Mouse (Mus musculus): ENCODE results near the gene Larp1.
"Not testable (repeated sequence)": the region's sequence is repeated elsewhere in the genome, so short reads cannot be mapped to it uniquely, and the experiment has no call there.

The Larp1 gene

DNA sequence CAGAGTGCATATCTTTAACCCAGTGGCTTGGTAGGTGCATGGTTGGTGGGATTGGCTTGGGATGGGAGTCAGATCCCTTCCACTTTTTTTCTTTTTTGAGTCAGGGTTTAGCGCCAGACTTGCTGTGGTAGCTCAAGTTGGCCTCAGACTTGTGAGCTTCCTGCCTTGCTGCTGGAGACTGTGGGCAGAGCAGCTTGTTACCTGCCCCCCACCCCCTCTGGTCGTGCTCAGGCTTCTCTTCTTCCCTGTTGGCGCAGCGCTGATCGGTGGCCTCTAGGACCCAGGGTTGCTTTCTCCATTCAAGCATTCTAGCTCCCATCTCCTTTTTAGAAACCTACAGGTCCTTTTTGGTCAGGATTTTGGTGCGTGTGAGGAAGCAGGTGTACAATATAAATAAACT, 22.3 kb downstream of the Larp1 start:
- DNase-seq = peak; percentile 56

DNA sequence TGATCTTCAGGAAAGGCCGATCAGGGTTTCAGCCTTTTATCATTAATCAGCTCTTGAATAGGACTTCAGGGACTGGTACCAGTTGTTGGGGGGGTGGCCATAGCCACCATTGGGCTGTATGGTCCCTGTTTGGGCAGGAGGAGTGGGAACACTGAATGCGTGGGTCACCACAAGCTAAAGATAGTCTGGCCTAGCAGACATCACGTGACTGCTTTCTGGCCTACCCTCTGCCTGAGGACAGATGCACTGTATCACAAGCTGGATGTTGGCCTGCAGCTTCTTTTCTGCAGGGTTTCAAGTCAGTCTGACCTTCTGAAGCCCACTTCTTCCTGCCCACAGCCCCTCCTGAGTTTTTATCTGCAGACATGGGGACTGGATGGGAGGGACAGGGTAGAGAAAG, 24.8 kb downstream of the Larp1 start:
- DNase-seq = no peak

DNA sequence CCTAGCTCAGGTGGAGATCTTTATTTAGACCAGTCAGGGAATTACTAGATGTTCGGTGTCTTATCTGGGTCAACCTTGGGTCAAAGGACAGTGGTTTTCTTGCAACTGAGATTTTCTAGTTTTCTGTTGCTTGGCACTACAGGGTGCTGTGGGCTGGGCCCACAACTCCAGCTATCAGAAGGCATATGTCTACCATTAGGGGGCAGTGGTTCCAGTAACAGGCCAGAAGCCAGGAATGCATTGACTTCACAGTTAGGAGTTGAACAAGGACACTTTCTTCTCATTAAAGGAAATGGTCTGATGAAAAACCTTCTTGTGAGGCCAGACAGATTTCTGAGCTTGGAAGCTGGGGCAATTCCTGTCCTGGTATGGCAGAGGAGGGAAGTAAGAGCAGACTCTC, 30.2 kb downstream of the Larp1 start:
- no peak for DNase-seq

DNA sequence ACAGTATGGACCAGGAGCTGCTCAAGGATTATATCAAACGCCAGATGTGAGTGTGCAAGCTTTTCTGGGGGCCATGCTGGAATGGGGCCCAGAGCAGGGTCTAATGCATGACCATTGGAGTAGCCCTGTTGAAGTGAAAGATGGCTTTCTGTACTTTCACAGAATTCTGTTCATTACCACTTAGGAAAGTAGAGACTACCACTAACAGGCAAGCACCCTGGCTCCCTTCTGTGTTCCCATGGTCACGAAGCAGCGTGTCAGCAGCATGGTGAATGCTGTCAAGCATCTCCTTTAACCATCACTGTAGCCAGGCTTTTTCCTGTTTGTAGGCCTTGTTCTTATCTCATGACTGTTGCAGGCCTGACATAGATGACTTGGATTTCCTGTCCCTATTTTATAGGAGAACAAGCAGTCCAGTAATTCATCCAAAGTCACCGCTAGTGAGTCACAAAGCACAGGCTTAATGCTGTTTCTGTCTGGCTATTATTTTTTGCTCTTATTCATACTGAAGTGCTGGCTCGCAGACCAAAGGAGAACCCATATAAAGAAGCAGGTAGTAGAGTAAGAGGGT, 34.1 kb downstream of the Larp1 start:
- no peak for DNase-seq

DNA sequence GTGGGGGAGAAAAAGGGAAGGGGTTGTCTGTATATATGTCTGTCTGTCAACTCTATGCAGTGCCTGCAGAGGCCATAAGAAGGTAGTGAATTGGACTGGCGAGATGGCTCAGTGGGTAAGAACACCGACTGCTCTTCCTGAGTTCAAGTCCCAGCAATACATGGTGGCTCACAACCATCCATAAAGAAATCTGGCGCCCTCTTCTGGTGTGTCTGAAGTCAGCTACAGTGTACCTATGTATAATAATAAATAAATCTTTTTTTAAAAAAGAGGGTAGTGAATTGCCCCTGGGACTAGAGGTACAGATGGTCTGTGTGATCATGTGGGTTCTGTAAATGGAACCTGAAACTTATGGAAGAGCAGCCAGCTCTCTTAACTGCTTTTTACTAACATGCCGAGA, 37.6 kb downstream of the Larp1 start:
- DNase-seq = peak; percentile 51

DNA sequence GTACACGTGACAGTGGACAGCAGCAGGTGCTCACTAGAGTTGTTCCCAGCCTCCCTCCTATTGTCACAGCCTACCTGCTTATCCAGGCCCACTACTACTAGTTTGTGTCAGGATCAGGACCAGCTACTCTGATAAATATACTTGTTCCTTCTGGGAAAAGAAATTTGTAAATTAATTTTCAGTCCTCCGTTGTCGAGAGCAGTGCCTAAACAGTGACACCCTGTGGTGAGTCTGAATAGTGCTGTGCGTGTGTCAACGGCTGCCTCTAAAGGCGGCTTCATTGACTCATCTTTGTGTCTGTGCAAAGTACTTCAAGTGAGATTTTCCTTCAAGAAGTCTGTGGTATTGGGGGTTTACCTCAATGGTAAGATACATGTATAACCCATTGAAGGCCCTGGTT, 48.6 kb downstream of the Larp1 start:
- DNase-seq = peak; percentile 71

DNA sequence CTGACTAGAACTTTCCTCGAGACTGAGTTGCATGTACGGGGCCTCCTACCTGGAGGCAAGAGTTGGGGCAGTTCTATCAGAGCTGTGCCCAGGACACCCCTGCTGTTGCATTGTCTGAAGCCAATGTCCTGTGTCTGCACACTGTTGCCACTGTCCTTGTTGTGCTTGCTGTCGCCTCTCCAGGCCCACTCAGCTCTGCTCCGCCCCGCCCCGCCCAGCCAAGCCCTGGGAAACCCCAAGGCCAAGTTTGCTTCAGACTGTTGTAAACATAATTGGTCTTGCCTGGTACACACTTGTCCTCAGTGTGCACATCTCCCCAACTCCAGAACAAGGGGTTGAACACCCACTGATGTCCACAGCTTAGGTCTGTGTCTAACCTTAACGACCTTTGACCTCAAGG, 50.9 kb downstream of the Larp1 start:
- not testable (repeated sequence) for DNase-seq

DNA sequence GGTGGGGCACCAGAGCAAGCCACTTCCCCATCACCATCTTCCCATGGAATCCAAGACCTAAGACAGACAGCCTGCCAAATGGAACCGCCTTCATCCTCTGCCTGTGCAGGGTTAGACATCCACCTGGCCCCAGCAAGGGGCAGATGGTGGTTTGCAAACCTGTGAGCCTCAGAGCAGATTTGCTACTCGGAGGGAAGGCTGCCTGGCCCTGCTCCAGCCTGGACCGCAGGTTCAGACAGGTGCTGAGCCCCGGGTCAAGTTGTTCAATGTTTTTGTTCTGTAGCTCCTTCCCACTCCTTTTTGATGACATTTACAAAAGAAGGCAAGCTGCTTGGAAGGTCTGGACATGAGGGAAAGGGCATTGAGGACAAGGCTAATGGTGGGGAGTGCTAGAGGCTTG, 52.4 kb downstream of the Larp1 start:
- DNase-seq = not testable (repeated sequence)

DNA sequence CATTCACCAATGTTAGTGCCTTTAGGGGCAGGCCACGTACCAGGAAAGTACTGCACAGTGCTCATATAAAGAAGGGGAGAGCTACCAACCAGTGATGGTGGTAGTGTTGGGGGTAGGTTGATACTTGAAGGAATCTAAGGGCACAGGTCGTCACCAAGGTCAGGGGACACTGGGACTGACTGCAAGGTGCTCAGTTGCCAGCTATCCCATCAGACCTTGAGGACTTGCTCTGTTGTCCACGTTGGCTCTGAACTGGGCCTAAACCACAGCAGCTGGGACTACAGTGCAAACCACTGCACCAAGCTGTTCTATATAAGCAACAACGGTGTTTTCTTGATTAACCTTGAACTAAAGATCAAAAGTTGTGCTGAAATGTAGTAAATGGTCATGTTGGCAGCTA, 53.7 kb downstream of the Larp1 start:
- no peak for DNase-seq

DNA sequence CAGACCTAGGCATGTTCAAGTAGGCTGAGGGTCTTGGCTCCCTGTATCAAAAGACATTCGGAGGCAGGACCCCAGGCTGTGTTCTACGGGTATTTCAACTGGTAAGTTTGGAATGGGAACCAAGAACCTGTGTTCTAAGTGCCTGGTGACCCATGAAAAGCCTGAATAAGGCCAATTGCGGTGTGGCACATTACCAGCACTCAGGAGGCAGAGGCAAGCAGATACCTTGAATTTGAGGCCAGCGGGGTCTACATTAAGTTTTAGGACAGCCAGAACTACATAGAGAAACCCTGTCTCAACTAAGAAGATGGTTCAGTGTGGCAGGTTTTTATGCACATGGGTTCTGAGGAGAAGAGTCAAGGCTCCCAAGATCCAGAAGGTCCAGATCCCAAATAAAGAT, 56.2 kb downstream of the Larp1 start:
- DNase-seq = no peak

DNA sequence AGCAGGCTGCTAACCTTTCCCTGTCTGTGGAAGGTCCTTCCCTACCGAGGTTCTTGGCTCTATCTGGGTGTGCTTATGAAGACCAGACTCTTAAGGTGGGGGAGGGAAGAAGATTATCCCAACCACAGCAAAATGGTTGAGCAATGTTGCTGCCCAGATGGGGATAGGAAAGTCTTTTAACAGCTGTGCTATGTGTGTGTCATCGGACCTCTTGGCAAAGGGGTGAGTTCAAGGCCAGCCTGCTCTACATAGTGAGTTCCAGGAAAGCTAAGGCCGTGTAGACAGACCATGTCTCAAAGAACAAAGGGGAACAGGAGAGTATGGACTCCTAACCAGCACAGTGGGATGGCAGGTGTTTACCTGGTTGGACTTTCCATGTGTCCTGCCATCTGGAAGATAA, 64.1 kb downstream of the Larp1 start:
- no peak for DNase-seq

DNA sequence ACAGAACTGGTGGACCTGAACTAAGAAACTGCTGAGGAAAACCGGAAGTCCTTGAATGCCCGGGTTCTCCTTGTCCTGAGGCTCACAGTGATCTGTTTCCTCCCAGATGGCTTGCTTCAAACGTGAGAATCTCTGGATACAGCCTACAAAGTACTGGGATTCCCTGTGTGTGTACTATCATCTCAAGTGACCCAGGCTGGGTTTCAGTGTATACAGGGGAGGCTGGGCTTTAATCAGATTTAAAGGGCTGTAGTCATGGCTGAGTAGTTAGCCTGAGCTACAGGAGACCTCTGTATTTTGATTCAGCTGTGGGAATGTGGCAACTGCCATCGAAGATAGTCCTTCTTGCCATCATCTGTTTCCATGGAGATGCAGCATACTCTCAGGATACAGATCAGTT, 68.4 kb downstream of the Larp1 start:
- DNase-seq = no peak

DNA sequence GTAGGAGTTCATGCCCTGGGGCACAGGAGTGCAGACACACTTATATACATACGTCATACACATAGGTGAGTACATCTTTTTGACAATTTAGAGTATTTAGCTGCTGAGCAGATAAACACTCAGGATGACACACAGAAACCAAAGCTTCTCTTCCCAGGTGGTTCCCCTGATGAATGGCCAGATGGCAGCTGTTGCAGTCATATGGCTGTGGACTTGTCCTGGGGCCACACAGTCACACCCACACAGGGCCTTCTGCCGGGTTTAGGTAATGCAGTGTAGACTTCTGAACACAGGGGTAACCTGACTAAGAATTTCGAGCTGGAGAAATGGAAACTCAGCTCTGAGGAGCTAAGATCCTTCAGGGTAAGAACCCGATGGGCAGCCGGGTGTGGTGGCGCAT, 72.9 kb downstream of the Larp1 start:
- no peak for DNase-seq

DNA sequence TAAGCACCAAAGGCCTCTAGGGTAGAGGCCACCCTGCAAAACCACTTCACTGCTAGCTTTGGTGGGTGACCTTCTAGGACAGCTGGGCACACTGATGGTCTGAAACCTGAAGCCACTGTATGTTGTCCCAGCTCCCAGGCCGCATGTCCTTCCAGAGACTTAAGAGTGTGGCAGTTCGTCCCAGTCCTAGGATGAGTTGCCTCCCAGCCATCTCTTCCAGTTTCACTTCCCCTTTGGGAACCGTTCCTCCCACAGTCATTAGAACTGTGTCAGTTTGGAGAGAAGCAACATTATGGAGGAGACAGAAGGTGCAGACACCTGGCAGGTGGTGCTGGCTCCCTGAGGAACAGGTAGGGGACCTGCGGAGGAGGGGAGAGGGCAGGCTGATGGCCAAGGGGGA, 83.7 kb downstream of the Larp1 start:
- no peak for DNase-seq

DNA sequence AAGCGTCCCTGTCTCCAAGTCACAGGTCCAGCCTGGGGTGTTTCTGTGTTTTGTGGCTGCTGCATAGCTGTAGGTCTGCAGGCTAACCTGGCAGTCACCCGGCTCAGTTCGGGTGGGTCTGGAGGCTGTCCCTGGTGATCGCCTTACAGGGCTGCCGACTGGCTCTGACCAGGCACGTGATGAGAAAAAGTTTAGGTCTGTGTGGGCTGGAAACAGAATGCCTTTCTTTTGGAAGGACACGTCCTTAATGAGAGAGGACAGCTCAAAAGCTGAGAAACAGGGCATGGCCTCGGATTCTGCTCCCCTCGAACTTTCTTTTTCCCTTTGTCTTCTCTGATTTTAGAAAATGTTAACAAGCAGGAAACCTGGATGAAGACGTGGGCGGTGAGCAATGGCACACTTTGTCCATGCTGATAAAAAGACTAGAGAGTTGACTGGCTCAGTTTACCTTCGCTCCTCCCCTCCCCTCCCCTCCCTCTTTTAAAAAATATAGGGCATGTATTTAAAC, 84.2 kb downstream of the Larp1 start, which contains the start of gene Gm12248:
Gene Gm12248 (minus strand): TSS at position 114 of the 508 bp plus-strand sequence.
- DNase-seq = no peak

DNA sequence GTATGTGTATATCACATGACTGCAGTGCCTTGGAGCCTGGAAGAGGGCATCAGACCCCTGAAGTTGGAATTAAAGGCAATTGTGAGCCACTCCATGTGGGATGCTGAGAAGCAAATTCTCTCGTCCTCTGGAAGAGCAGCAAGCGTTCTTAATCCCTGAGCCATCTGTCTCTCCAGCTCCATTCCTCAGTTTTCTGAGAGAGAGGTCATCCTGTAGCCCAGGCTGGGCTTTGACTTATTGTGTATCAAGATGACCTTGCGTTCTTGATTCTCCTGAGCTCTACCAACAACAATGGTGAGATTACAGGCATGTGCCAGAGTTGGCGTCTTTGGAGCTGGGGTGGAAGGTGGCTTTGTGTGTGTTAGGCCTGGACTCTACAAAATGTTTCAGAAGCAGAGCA, 85.9 kb downstream of the Larp1 start:
- no peak for DNase-seq

DNA sequence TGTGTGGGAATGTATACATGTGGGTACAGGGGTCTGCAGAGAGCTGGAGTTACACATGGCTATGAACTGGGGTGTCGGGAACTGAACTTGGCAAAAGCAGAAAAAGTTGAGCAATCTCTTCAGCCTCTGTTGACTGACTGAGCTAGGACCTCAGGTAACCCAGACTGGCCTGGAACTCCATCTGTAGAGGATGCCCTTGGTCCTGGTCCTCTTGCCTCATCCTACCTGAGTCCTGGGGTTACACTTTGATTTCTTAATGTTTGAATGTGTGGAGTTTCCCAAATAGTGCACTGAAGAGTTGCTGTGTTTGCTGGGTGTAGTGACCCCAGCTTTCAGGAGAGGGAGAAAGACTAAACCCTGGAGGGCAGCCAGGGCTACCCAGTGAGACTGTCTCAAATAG, 86.7 kb downstream of the Larp1 start:
- DNase-seq = no peak

DNA sequence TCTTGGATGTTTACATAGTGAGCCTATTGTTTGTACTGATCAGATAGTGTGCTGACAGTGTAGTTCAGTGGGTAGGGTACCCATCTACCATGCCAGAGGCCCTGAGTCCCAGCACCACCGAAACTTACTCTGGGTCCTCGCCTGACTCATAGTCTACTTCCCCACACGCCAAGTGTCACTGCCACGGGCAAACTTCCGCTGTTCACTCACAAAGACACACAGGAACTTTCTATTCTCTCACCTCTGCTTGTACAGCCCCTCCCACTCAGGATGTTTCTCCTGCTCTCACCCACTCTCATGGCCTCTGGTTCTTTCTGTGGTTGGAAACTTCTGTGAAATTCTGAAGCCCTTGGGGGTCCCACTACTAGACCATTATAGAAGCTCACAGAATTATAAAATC, 87.3 kb downstream of the Larp1 start:
- DNase-seq = peak; percentile 62

DNA sequence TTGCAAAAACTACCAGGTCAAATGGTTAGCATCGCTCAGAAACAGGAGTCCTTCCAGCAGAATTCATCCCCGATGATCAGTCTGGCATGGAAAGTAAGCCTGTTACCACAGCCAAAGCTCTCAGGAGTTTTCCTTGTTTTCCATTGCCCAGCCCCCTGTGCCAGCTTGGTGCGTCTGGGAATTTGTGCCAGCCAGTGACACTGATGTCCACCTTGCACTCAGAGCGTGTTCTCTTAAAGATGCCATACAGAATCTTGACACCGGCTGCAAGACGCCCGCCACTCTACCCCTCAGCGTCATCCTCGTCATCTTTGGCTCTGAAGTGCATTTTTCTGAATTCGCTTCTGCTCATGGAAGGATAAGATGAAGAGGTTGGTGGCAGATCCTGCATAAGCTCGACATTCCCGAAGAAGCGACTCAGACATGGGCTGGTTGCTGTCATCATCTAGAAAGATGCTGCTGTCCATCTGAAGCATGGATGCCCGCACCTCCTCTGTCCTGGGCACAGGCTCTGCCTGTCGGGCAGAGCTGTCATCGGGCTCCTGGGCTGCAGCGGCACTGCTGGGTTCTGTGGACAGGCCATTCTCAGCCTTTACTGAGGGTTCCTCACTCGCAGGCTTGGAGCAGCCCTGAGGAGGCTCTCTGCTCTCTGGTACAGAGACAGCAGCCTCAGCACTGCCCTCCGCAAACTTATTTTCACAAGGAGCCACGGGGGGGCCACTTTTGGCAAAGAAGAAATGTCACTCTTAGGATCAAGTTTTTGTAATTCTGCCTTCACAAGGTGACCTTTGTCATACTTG, 88.2 kb downstream of the Larp1 start:
- peak; percentile 50 for DNase-seq

DNA sequence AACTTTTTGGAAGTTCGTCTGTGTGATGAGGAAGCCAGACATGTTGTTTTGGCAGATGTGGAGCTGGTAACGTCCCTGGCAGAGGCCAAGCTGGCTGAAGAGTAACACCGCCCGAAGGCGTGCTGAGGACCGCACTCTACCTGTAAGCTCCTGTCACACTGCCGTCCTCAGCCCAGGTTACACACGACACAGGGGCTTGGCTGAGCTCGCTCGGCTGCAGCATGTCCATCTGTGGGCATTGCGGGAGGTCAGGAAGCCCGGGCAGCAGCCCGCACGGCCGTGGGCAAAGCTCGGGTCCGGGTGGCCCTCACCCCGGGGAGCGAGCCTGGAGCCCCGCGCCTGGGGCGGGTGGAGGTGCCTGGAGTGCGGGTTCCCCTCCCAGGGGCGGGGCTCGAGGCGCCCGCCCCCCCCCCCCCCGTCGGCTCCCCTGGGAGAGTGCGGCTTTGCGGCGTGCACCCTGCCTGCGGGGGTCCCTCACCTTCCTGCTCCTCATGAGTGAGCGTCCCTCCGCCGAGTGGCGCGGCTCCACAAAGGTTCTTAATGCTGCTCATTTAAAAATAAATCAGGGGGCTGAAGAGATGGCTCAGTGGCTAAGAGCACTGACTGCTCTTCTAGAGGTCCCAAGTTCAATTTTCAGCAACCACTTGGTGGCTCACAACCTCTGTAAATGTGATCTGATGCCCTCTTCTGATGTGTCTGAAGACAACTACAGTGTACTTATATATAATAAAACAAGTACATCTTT, 88.9 kb downstream of the Larp1 start:
- peak; percentile 63 for DNase-seq

DNA sequence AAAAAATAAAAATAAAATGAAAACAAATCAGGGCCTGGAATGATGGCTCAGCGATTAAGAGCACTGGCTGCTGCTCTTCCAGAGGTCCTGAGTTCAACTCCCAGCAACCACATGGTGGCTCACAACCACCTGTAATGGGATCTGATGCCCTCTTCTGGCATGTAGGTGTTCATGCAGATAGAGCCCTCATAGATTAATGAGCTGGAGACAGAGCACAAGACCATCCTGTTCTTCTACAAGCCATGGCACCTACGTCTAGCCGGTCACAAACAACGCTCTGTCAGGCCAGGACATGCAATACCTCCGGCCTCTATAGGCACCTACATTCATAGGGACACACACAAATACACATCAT, 89.5 kb downstream of the Larp1 start:
- peak; percentile 27 for DNase-seq

DNA sequence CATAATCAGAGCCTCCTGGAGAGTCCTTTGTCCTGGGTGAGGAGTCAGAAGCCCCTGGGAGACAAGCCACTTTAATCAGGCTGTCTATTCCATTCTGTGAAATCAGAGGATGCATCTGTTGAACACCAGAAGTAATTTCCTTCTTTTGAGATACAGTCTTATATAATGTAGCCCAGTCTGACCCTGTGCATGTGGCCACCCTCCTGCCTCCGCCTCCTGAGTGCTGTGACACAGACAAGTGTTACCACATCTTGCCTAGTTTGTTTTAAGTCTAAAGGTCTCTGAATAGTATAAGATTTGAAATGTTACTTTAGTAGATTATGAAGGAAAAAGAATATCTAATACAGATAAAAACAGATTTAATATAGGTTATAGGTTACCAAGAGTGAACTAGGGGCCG, 91.1 kb downstream of the Larp1 start:
- DNase-seq = no peak

DNA sequence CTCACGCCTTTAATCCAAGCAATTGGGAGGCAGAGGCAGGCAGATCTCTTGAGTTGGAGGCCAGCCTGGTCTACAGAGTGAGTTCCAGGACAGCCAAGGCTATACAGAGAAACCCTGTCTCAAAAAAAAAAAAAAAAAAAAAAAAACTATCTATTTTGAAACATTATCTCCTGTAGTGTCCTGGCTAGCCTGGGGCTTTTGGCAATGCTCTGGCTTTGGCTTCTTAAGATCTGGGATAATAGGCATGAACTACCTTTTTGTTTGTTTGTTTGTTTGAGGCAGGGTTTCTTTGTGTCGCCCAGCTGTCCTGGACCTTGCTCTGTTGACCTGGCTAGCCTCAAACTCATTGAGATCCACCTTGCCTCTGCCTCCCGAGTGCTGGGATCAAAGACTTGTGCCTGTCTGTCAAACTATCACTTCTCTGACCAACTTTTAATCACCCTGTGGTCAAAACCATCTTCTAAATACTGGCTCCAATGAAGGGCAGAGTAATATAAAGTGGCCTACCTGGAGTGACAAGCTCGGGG, 92.4 kb downstream of the Larp1 start:
- DNase-seq = no peak

DNA sequence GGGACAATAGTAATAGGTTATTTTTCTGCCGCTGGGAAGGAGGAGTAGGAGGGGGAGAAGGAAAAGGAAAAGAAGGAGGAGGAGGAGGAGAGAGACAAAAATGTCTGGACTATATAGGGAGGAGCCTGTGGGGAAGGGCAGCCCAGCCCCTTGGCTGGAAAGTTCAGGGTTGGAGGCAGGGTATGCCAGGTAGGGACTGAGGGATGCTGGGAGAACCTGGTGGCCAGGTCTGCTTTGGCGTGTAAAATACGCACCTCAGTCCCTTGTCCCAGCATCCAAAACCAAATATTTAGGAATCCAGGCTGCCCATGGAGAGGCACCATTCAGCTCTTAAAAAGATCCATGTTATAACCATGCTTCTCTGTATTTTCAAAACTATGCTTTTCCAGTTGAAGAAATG, 93.3 kb downstream of the Larp1 start:
- DNase-seq = peak; percentile 55

Measured in thymus, postnatal 4 days (tissue).